Mouse (Mus musculus) macrophage (primary cell): ENCODE data around the gene Cplx2. TPM values are rescaled to one million over a fixed set of nuclear protein-coding genes. Genes with fewer than 3 reads are reported as not detected.

ENCODE experiments used
- H3K27ac ChIP-seq: fragments of 350-480 bp; formaldehyde crosslinking; 2 replicates; pipeline ENCODE4 v1.9.0; 2021
- H3K36me3 ChIP-seq: fragments of 350-480 bp; formaldehyde crosslinking; 2 replicates; pipeline ENCODE4 v1.9.0; 2021; ENCODE audit errors: inconsistent target
- H3K4me3 ChIP-seq: fragments of 350-480 bp; formaldehyde crosslinking; 2 replicates; pipeline ENCODE4 v1.9.0; 2021; ENCODE audit errors: inconsistent target
- H3K79me2 ChIP-seq: fragments of 350-480 bp; formaldehyde crosslinking; 2 replicates; pipeline ENCODE4 v1.9.0; 2021; ENCODE audit errors: inconsistent target
- WGBS: methylation state at CpG from one replicate; pipeline ENCODE4 v1.1.7; 2026; ENCODE audit warnings: inconsistent platforms; ENCODE audit not compliant: missing documents; 5-methylcytosine and 5-hydroxymethylcytosine counted together
- polyA plus RNA-seq: library from polyadenylated mRNA; stranded (reverse); fragments of 250-400 nt; gene quantifications from 3 replicates; pipeline ENCODE4 v1.2.4, GENCODE M21; 2018; ENCODE audit warnings: inconsistent platforms
- total RNA-seq, 78 experiments: library from RNA; depleted of rRNA; stranded (reverse); fragments of 250-400 nt; gene quantifications; 1 replicate in 9 of 78; 2 replicates in 24 of 78; 3 replicates in 43 of 78; 4 replicates in 2 of 78; pipeline ENCODE4 v1.2.4; 2018; ENCODE audit warnings: inconsistent platforms in 56 of 78

Gene Cplx2
- under 1 TPM in 1 of 26 experiments, not detected in 25; 0.73 TPM for total RNA-seq (2018; cell fraction: chromatin; rRNA removed)
- total RNA-seq (2018; cell fraction: cytosol; rRNA removed): under 1 TPM in 8 of 26 experiments, not detected in 18; 0.03 to 0.07 (median 0.04) TPM
- total RNA-seq (2018; cell fraction: nucleus; rRNA removed): under 1 TPM in 1 of 26 experiments, not detected in 25; 0.15 TPM
- polyA plus RNA-seq: not detected in 3 replicates

DNA sequence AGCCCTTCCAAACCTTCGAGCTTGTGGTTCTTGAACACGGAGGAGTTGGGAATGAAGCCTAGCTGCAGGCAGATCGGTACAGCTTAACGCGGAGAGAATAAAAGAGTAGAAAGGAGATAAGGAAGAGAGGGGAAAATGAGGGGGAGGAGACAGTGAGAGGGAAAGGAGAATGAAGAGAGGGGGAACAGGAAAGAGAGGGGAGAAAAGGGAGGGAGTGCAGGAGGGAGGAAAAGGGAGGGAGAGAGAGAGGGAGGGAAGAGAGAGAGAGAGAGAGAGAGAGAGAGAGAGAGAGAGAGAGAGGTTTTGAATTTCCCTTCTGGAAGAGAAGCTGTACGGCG is at the start of gene Cplx2:
Cplx2 (plus strand) TSS at position 301 of the 338 bp plus-strand sequence.
- Histone ChIP-seq H3K79me2 (no peaks in the 10 kb centered on the region), H3K36me3 (no peaks in the 10 kb centered on the region), H3K27ac (no peak within 1 kb of the TSS), H3K4me3 (no peak within 1 kb of the TSS)
- WGBS: 5% methylated on average over 7 of the region's 7 CpGs

DNA sequence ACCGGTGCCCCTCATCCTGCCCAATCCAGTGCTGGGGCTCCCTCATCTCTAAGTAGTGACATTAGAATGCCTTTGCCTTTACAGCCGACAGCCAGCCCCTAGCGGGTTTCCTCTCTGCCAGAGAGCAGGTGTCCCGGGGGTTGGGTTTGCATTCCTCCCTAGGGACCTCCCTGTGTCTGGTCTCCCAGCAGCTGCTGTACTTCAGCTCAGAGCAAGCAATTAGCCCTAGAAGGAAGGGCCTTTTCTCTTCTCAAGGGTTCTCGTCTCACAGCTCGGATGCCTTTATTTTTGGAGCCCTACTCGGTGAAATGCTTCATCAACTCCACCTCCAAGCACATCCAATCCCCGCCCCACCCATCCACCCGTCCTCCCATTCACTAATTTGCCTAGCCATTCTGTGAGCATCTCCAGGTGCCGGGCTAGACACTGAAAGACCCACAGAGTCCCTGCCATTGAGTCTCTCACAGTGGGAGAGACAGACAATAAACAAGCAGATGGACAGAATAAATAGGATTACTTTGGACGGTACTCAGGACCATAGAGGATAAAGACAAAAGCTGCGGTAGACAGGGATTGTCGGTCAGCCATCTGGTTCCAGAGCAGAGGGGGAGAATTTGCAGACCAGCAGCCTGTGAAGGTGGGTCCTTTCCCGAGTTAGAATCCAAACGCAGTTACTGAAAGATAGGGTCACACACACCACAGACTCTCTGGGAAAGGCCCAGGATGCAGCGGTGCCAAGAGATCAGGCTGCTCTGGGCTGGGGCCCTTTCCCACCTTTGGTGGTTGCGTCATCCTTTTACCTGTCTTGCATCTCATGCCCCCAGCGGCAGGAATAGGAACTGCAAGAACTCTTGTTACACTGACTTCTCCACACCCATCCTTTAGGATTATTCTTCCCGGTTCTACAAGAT is 48.5 kb upstream of the Cplx2 start:
- H3K4me3 ChIP-seq: no peak overlapping the region
- H3K27ac ChIP-seq: no peak overlapping the region
- no peaks in the 10 kb centered on the region for H3K36me3 ChIP-seq

DNA sequence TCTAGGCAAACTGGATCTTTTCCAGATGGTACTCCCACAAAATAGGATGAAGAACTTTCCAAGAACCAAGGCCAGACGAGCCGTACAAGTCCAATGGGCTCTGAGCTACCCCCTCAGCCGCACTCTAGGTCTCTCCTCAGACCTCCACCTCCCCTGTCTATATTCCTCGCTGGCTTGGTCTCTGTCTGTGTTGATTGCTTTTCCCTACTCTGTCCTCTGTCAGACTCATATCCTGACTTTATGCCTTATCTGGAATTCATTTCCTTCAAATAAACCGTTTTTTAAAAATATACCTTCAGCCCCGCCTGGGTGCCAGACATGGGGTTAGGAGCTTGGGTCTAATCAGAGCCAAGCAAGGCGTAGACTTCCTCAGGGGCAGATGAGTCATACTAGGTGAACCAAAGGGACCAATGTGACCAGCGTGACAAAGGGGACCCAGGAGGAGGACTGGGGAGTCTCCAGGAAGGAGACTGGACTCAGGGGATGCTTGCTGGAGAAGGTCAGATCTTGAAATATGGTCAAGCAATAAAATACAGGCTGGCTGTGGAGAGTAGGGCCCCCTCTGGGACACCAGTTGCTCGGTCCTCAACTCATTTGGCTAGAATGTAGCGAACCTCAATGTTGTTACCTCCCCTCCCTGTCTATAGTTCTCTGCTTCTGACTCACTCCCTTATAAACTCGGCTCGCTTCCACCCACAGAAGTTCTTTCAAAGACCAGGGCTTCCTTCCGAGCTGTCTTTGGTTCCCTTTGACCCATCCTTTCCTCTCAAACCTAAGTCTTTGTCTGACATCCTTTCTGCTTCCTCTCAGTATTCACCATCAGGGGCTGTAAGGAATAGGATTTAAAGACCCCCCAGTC is 47.6 kb upstream of the Cplx2 start:
- H3K27ac ChIP-seq: no peak overlapping the region
- no peaks in the 10 kb centered on the region for H3K79me2 ChIP-seq
- H3K36me3 ChIP-seq: no peaks in the 10 kb centered on the region
- WGBS: 78% methylated on average over 13 of the region's 13 CpGs
- H3K4me3 ChIP-seq: no peak overlapping the region

More for the DNA sequence above, 48.5 kb upstream of the Cplx2 start:
- no peaks in the 10 kb centered on the region for H3K79me2 ChIP-seq
- 59% methylated on average over 19 of the region's 19 CpGs for WGBS

DNA sequence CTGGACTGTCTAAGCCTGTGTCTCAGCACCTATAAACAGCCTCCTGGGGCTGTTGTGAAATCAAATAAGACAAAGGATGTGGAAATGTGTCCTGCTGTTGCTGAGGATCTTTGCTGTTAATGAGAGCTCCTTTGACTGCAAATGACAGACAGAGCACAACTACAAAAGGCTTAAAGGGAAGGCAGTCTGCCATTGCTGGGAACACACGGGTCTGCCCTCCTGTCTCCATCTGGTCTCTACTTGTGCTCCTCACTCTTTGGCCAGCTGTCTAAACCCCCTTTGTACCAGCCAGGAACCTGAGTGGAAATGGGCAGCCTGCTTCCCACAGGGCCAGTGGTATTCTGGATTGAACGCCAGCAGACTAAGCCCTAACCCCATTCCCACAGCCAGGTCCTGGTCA is 47.0 kb upstream of the Cplx2 start:
- Histone ChIP-seq H3K4me3 (no peak overlapping the region), H3K79me2 (no peaks in the 10 kb centered on the region), H3K36me3 (no peaks in the 10 kb centered on the region), H3K27ac (no peak overlapping the region)
- WGBS: 93% methylated on average over 2 of the region's 2 CpGs

DNA sequence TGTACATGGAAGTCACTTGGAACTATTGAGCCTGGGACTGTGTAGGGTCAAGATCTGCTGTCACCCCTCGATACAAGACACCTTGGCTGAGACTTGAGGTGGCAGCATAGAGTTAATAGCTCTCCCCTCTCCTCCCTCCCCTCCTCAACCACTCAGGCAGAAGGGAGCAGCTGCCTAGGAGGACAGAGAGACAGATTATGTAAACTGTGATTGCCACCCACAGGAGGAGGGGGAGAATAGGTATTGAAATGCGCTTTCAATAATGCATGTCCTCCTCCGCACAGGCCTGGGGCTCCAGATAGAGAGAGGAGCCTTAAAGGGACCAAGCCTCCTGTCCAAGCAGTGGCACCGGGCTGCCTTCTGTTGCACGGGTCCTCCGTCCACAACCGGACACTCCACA is 45.3 kb upstream of the Cplx2 start:
- no peak overlapping the region for H3K4me3 ChIP-seq
- no peaks in the 10 kb centered on the region for H3K79me2 ChIP-seq
- no peak overlapping the region for H3K27ac ChIP-seq
- no peaks in the 10 kb centered on the region for H3K36me3 ChIP-seq
- 85% methylated on average over 7 of the region's 7 CpGs for WGBS

DNA sequence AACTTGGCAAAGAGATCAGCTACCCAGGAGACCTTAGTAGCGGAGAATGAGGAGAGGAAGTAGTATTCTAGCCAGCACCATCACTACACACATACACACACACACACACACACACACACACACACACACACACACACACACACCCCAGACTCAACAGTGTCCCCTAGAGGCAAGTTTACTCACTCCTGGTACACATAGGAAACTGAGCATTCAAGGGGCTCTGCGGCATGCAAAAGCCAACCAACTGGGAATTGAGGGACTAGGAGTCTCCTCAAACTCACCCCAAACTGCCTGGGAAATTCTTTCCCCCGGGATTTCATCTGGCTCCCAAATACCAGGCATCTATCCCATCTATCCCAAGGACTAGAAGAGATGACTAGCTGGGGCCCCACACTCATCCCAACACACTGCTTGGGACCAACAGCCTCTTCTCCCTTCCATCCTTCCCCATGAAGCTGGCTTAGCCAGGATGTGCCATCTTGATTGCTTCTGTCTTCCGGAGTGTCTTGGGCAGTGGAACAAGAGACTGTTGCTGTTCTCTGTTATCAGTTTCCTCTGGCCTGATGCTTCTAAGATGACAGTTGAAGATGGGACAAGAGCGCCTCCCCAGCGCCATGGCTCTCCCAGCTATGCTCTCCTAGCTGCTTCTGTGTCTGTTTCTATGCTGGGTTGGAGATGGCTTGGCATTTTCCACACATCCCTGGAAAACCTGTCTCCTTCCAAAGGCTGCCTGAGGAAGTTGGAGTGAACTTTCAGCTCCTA is 44.3 kb upstream of the Cplx2 start:
- Histone ChIP-seq H3K36me3 (no peaks in the 10 kb centered on the region), H3K79me2 (no peaks in the 10 kb centered on the region), H3K27ac (no peak overlapping the region), H3K4me3 (no peak overlapping the region)
- 87% methylated on average over 5 of the region's 6 CpGs for WGBS

DNA sequence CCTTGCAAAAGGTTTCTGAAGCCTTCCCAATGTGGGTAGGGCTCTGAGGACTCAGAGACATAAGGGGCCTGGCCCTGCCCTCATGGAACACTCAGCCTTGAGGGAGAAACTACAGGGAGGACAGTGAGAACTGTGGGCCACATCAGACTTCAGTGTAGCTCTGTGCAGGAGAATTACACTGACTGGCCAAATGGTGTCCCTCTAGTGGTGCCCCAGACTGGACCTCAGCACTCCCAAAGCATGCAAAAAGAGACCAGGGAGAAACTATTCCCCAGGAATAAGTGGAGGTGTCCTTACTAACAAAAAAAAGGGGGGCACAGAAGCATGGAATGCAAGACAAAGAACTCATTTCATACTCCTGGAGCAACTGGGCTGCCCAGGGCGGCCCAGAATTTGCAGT is 43.1 kb upstream of the Cplx2 start:
- Histone ChIP-seq H3K4me3 (no peak overlapping the region), H3K27ac (no peak overlapping the region), H3K36me3 (no peaks in the 10 kb centered on the region), H3K79me2 (no peaks in the 10 kb centered on the region)
- 88% methylated on average over 1 of the region's 1 CpGs for WGBS

DNA sequence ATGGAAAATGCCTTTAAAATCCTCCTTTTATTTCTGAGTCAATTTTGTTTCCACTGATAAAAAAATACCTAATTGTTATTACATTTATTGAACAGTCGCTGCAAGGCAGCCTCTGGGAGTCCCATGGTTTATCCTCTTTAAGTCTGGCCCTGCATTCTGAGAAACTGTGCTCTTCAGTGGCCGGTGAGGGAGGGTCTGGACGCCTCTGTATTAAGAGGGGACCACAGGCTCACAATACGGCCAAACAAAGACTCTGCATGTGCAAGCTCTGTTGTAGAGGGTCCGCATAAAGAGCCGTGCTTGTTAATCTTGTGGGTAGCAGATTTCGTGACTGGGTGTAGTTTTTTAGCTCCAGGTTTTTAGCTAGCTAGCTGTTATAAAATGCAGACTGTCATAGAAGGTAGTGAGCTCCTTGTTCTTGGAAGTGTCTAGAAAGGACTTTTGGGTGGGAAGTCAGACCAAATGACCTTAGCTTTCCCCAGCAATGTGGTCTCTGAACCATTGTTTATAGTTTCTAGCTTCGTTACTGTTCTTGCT is 42.1 kb upstream of the Cplx2 start:
- no peak overlapping the region for H3K4me3 ChIP-seq
- no peaks in the 10 kb centered on the region for H3K36me3 ChIP-seq
- 83% methylated on average over 8 of the region's 8 CpGs for WGBS
- no peak overlapping the region for H3K27ac ChIP-seq
- no peaks in the 10 kb centered on the region for H3K79me2 ChIP-seq

DNA sequence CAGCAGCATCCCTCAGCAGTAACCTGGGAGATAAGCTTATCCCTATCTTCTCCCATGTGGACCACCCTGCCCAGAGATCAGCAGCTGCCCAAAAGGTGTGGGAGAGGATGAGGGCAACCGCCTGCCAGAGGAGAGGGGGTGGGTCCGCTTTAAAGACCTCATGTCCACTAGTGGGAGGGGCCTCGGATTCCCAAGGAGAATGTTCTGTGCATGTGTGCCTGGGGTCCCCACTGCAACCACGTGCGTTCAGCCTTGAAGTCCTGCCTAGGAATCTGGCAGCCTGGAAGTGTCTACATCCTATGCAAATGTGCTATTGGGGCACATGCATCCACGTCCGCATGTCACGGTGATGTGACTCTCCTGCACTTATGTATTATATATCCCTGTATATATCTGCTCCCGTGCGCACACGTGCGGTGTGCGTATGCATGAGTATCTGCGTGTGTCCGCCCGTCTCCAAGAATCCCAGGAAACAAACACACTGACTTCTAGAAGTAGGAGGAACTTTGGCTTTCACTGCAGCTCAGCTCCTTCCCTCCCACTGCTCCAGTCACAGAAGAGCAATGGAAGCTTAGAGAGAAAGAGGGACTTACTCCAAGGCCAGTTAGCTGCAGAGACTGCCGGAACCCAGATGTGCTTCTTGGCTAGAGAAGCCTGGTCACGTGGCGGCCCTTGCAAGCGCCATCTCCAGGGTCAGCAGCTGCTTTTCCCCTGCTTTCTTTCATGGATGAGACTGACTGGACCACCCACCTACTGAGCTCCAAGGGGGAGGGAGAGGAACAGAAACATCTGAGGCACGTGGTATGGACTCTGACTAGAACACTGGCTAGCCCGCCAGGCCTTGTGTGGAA is 39.1 kb upstream of the Cplx2 start:
- no peak overlapping the region for H3K4me3 ChIP-seq
- no peaks in the 10 kb centered on the region for H3K79me2 ChIP-seq
- no peak overlapping the region for H3K27ac ChIP-seq
- H3K36me3 ChIP-seq: no peaks in the 10 kb centered on the region
- WGBS: 86% methylated on average over 16 of the region's 22 CpGs

DNA sequence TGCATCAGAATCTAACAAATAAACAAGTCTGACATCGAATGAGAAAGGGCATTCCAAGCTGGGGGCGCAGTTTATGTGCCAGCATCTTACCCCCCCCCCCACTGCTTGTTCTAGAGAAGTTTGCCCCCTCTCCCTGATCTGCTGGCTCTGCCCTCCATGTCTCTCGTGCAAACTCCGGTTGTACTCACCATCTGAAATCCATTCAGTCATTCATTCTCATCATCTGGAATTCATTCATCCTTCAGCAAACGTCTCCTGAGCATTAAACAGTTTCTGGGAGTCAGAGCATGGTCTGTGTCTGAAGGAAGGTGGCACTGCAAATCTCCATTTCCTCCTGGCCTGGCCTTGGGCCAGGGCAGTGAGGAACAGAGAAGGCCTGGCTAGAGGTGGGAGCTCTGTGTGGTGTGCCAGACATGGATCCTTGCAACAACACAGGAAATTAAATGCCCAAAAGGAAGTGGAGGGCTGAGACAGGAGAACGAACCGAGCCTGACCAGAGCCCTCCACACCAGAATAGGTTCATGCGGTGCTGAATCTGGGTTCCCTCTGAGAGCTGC is 38.1 kb upstream of the Cplx2 start:
- Histone ChIP-seq H3K79me2 (no peaks in the 10 kb centered on the region), H3K27ac (no peak overlapping the region), H3K4me3 (no peak overlapping the region), H3K36me3 (no peaks in the 10 kb centered on the region)
- WGBS: 60% methylated on average over 8 of the region's 8 CpGs

DNA sequence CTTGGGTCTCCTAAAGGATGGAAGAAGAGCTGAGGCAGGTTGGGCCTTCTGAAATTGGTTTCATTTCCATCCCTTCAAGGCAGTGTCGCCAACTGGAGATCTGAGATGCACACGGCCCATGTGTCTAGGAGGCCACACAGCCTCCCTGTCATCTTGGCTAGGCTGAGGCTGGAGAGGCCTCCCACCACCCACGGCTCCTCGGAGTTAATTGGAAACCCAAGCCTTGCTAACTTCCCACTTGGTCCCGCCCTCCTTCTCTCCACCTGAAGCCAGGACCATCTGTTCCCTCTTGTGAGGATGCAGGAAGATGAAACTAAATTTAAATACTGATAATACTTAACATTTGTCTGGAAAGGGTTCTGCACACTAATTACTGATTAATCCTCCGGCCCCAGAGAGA is 34.1 kb upstream of the Cplx2 start:
- 89% methylated on average over 6 of the region's 6 CpGs for WGBS

DNA sequence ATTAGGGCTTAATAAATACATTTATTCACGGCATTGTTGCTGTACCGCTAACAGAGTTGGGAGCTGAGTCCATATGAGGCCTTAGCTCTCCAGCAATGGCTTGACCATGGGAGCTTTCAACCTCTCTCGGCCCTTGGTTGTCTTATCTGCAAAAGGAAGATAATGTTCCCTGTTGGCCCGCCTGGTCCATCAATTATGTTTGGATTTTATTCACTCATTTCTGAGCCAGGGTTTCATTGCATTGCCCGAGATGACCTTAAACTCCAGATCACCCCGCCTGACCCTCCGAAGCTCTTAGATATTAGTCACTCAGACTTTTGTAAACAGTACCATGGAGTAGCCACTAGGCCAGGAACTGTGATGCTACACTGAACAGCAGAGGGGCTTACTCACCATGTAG is 33.6 kb upstream of the Cplx2 start:
- Histone ChIP-seq H3K36me3 (no peaks in the 10 kb centered on the region), H3K79me2 (no peaks in the 10 kb centered on the region), H3K4me3 (no peak overlapping the region), H3K27ac (no peak overlapping the region)
- WGBS: 93% methylated on average over 7 of the region's 7 CpGs

More for the DNA sequence above, 34.1 kb upstream of the Cplx2 start:
- H3K79me2 ChIP-seq: no peaks in the 10 kb centered on the region
- no peak overlapping the region for H3K27ac ChIP-seq
- no peaks in the 10 kb centered on the region for H3K36me3 ChIP-seq
- no peak overlapping the region for H3K4me3 ChIP-seq

DNA sequence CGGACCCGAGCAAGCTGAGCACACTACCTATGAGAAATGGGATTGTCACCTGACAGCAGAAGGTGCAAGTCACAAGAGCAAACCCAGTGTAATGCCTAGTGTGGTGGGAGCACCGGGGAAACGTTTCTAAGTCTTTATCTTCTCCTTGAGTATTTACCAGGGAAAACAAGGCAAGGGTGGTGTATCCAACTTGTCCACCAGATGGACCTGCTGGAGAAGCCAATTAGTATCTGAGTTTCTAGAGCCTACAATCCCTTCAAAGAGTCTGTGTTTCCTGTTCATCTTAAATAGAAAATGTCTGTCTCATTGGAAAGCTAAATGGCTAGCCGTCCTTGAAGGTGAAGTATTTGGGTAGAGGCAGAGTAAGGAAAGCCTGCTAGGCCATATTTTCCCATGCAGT is 32.3 kb upstream of the Cplx2 start:
- WGBS: 78% methylated on average over 5 of the region's 5 CpGs
- Histone ChIP-seq H3K27ac (no peak overlapping the region), H3K79me2 (no peaks in the 10 kb centered on the region), H3K36me3 (no peaks in the 10 kb centered on the region), H3K4me3 (no peak overlapping the region)
